Mouse (Mus musculus) gonadal fat pad, adult 2 months (tissue): Measurements from ENCODE around the gene Hist1h4i. TPM values are rescaled to one million over a fixed set of nuclear protein-coding genes. Genes with fewer than 3 reads are reported as not detected.
"Not testable (repeated sequence)": the region's sequence is repeated elsewhere in the genome, so short reads cannot be mapped to it uniquely, and the experiment has no call there.

Experiments used
- DNase-seq: peaks from one replicate; pipeline ENCODE4 v3.0.0-alpha.2; 2012; ENCODE audit warnings: low read depth
- polyA plus RNA-seq: library from polyadenylated mRNA; depleted of rRNA; stranded (reverse); fragments of >200 nt; gene quantifications from 2 replicates; pipeline ENCODE4 v1.2.3, GENCODE M21; 2012

The Hist1h4i gene
- polyA plus RNA-seq, 1 experiment = 10.7 TPM

DNA sequence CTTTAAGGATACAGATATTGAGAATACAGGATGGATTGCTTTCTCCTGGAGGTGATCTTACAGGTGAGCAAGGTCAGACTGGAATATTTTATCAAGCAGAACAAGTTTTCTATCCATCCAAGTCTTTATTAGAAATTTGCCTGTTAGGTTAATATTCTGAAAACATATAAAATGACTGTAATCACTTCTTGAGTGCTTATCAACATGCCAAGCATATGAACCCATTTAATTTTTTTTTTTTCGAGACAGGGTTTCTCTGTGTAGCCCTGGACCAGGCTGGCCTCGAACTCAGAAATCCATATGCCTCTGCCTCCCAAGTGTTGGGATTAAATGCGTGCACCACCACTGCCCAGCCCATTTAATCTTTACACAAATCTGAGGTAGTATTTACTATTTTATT, 4.2 kb downstream of the Hist1h4i start:
- no peak for DNase-seq

DNA sequence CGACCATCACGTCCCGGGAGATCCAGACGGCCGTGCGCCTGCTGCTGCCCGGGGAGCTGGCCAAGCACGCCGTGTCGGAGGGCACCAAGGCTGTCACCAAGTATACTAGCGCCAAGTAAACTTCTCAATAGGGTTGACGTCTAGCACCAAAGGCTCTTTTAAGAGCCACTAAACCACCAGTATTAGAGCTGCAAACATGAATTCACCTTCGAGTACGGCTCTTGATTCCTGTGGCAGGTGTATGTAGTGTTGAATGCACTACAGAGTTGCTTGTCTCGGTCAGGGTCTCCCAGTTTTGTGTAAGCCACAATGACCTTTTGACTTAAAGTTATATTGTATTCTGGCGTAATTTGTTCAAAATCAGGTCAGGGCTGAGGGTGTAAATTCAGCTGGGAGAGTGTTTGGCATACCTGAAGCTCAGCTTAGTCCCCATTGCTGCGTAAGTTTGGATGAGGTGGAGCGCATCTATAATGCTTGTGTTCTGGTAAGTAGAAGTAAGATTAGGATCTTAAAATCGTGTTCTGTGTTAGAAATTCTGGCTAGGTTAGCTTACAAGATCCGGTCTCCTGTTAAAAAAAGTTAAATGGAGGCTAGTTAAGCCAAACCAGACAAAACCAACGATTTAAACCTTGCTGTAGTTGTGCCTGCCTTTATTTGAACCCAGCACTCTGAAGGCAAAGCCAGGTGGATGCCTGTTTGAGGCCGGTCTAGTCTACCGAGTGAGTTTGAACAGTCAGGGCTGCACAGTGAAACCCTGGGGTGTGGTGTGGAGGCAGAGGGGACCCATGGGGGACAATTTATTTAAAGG, 4.8 kb downstream of the Hist1h4i start:
- DNase-seq = no peak

DNA sequence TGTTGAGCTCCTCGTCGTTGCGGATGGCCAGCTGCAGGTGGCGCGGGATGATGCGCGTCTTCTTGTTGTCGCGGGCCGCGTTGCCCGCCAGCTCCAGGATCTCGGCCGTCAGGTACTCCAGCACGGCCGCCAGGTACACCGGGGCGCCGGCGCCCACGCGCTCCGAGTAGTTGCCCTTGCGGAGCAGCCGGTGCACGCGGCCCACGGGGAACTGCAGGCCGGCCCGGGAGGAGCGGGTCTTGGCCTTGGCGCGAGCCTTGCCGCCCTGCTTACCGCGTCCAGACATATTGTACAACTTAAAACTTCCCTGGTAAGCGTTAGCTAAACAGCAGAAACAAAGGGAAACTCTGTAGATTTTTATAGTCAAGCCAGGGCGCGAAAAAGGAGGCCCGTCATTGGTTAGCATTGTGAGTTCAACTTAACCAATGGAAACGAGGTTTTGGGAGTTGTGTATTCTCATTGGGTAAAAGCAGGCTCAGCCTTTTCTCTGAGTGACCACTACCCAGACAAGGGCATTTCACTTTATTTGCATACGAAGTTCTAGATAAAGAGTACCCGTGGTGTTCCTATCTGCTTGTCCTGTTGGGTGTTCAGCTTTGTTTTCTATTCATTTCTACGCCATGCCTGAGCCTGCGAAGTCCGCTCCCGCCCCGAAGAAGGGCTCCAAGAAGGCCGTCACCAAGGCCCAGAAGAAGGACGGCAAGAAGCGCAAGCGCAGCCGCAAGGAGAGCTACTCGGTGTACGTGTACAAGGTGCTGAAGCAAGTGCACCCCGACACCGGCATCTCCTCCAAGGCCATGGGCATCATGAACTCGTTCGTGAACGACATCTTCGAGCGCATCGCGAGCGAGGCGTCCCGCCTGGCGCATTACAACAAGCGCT, 5.7 kb downstream of the Hist1h4i start, which contains the start of the genes Hist1h2ah and Hist1h2bk:
Gene Hist1h2ah, minus strand, starts transcription at position 302 of the 882 bp plus-strand sequence.
Gene Hist1h2bk, plus strand, starts transcription at position 604 of the 882 bp plus-strand sequence.
- not testable (repeated sequence) for DNase-seq

DNA sequence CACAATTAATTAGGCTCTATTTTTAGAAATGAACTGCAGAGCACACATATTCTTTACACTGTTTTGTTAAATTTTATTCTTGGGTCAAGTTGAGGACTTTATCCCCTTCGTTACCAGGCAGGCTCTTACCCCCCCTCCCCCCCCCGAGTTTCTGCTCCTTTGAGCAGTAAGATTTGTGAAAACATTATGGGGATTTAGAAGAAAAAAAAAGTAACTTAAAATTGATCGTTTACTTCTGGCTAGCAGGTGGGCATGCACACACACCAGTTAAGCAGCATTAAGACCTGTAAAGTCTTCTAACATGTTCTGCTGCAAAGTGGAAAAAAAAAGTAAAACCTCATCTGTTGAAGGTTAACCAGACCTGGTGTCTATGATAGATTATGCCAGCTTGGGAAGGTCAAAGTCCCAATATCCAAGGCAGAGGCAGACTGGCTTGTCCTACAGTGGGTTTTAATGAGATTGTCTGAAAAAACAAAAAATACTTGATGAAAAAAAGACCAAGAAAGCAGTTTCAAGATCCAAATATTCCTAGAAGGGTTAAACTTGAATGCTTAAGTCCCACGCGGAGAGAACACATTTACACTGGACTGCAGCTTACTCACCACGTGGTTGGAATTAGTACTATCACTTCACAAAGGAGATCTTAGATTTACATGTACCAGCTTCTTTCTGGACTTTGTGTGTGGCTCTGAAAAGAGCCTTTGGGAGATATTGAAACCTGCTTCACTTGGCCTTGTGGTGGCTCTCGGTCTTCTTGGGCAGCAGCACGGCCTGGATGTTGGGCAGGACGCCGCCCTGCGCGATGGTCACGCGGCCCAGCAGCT, 6.5 kb downstream of the Hist1h4i start:
- DNase-seq = no peak

DNA sequence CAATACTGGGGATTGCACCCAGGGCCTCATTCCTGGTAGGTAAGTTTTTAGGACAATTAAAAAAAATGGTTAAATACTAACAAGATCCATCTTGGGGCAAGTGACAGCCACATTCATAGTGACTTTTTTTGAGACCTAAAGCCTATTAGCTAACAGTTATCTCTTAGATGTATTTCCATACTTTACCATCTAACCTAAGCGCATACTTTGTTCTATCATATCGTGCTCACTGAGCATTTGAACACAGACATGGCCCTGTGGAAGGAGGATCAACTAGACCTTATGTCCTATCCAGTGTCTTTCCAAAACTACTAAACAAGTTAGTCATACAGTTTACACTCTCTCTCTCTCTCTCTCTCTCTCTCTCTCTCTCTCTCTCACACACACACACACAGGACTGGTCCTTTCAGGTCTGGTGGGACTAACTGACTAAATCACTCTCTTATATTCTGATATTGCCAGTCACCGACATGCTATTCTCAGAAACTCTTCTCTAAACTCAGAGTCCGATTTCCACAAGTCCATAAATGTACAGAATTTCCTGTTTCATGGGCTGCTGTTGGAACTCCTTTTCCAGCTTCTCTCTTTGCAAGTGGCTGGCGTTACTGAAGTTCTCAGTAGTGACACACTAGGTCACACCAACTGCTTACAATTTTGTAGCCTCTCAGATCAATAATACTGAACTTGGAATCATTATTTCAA, 7.3 kb downstream of the Hist1h4i start:
- no peak for DNase-seq

DNA sequence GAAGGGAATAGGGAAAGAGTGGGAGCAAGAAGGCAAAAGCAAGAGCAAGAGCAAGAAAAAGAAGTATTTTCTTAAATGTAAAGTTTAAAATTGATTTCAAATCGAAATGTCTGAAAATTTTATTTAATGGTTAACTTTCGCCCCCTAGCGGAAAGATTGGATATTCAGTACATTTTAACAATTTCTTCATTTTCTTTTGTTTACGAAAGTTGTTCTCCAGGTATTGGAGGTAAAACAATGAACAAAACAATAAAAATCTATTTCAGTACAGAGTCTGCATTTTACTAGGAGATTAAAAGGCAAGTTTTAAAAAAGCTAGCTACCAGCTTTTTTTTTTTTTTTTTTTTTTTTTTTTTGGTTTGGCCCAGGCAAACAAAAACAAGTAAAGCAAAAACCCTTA, 10.7 kb downstream of the Hist1h4i start:
- DNase-seq = no peak

DNA sequence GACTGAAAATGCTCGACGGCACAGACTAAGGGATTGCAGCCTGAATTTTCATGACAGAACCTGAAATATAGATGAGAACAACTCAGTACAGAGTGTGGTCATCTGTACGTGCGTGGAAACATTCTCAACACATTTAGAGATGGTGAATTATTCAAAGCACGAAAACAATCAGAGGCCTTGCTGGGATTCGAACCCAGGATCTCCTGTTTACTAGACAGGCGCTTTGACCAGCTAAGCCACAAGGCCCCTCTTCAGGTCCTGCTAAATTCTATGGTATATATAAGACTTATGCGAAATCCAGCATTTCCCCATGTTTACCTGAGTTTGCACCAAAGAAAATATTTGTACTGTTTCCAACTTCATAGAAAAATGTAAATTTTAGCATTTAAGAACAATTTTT, 11.2 kb downstream of the Hist1h4i start:
- DNase-seq = no peak

DNA sequence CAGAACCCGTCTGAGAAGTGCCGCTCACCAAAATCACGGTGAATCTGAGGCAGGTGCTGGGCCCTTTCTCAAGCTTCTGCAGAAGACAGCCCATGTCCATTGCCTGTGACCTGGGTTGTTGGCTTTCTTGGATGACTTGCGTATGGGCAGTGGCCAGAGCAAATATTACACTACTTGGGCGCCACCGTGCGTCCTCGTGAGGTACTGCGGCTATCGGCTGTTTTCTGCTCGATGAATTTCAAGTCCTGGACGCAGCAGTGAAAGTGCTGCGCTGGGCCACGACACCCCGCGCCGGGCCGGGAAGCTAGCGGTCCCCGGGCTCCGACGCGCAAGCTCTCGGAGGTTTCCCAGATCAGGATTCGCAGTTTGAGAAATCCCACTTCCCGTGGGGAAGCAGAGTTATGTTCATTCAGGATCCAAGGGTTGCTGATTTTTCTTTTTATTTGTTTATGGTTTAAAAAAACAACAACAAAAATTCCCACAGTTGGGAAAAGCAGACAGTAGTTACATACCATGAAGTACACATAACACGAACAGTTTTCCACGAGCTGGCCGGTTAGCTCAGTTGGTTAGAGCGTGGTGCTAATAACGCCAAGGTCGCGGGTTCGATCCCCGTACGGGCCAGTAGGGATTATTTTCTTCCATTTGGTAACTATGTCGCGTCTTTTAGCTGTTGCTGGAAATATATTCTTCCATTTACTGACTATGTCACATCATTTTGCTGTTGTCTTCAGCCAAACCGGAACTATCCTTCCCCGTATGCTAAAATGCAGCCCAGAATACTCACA, 12.3 kb downstream of the Hist1h4i start:
- no peak for DNase-seq

DNA sequence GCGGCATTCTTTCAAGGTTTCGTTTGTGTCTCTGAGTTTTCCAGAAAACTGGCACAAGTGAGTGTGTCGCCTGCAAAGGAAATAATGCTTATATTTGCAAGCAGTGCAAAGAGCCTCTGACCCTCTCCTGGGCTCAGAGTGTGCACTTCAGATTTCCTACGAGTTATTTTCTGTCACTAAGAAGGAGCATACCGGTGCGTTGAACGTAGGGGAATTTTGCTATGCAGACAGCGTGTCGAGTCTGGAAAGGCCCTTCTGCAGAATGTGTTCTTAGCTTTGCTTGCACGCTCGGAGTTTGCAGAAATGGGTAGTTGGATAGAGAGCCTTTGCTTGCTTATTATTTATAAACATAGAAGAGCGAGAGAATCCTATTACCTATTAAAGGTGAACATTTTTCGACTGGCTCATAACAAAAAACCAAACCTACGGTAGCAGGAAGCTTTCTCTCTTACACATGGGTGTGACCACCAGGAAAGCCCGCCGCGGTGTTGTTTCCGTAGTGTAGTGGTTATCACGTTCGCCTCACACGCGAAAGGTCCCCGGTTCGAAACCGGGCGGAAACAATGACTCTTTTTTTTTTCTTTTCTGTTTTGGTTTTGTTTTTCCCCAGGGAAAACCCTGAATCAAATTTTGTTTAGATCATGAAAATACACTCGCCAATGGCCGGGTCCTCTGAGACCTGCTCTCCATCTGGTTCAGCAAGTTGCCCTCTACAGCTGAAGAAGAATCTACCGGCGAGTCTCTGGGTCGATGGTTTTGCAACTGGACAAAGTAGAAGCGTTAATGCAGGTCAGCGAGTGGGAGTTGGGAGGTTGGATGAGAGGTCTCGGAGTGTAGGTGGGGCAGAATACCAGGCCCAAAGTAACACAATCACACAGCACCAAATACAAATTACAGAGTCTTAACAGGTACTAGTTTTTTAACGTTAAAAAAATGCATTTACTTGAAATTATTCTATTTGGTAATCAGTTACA, 14.8 kb downstream of the Hist1h4i start:
- no peak for DNase-seq

DNA sequence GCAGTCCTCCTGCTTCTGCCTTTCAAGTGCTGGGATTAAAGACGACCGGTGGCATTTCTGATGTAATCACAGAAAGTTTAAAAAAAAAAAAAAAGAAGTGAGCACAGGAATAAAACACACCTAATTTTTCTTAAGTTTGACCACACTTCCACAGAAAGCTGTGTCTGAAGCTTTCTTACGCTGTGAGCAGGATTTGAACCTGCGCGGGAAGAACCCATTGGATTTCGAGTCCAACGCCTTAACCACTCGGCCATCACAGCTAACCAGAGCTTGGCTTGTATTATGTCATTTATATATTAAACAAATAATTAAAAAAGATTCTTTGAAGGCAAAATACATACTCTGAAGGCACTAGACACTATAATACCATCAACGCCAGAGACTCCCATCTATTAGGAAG, 18.9 kb downstream of the Hist1h4i start:
- DNase-seq = no peak

DNA sequence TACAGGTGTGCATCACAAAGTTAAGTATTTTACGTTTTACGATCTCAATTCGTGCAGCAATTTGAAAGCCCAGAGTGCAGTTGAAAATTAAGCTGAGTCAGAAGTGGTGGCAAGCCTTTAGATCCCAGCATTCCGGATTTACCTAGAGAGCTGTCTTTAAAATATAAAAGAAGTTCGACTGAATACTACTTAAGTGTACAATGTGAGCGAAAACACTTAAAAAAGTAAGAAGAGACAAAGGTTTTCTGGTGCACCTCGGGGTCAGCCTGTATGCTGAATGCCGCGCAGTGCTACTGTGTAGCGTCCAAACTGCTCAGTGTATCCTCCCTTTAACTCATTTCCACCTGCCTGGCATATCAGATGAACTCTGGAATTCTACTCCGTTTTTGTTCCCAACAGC, 19.6 kb downstream of the Hist1h4i start:
- DNase-seq = no peak

DNA sequence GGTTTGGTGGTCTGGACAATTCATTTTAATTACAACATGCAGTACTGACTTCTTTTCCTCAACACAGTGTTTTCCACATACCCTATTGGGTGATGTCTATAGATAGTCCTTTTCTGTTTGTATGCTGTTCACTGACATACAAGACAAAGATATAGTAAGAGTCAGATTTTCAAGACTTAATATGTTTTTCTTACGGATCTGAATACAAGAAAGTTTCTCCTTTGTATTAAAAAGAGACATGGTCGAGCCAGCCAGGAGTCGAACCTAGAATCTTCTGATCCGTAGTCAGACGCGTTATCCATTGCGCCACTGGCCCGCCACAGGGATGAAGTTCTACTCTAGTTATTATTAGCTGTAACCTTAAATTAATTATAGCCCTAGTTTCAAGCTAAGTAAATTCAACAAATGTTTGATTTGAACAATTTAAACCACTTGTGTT, 20.2 kb downstream of the Hist1h4i start:
- DNase-seq = no peak

DNA sequence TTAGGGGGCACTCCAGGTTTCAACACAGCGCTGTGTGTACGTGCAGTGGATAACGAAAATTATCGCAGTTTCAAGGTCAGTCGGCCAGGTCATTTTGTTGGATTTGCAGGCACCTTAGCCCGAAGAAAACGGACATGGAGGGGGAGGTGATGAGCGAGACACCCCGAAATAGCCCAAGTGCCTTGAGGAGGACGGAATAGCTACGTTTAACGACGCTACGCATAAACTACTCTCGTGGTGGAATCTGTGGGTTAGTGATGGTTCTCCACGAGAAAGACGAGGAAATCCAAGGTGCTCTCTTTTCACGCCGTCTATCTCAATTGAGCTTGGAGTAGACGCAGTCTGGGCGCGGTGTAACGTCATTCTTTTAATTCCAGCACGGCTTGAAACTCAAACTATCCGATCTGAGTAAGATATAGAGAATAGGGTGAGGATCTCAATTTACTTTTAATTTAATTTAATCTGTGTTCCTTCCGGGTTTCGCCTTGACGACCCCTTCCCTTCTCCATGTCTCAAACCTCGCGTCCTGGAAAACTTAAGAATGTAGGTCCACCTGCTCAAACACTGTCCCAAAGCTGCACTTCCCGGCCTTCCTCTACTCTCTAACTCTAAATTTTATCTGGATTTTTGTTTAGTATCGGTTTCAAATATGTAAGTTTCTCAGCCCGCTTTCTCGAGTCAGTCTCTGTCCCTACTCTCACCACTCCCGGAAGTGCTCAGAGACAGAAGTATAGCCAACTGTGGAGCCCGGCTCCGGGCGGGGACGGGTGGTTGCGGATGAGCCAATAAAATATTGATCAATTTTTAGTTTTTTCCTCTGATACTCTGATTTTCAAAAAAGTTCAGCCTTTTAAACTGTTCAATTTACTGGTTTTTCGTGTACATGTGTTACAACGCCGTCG, 21.0 kb downstream of the Hist1h4i start:
- no peak for DNase-seq

DNA sequence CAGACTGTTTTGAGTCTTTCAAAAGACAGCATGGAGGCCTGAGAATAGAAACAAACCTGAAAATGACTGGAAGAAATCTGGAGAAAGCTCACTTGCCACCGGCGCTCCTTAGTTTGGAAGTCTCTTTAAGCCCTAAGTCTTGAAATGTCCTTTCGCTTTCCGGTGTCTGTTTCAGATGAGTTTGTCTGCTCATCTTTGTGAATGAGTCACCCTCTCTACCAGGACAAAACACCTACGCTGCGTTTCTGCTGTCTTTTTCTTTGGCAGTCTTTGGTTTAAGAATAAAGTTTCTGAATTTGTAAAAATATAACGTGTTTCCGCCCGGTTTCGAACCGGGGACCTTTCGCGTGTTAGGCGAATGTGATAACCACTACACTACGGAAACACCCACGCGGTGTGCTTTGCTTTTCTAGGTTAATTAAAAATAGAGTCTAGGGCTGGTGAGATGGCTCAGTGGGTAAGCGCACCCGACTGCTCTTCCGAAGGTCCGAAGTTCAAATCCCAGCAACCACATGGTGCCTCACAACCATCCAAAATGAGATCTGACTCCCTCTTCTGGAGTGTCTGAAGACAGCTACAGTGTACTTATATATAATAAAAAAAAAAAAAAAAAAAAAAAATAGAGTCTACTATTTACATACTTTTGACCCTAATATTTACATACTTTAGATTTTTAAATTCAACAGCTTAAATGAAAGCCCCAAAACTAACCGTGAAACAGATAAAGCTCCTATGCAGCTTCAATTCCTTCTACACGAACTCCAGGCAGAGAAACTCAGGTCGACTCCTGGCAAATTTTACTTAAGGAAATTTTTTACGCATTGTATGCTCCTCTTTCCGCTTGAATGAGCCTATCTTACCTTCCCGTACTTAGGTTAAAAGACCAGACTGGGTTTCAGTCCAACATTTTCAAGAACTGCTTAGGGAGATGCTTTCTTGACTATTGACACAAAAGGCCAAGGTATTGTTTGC, 25.4 kb downstream of the Hist1h4i start:
- DNase-seq = no peak

DNA sequence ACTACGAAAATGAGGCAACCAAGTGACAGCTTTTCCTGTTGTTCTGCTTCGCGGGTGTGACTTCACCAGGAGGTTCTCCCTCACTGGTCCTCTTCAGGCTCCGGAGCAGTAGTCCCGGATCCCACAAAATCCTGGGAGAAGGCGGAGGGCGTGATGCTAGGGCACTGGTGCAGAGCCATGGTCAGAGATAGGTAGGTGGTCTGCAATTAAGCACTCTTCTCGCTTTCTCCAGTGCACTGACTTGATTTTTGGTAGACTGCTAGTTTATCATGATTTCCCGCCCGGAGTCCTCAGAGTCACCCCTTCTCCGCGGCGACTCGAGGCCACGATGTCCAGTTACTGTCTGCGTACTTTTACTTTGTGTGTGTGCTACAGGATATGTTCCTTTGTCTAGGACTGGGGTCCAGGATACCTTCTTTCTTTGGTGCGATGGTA, 26.7 kb downstream of the Hist1h4i start:
- DNase-seq = no peak

DNA sequence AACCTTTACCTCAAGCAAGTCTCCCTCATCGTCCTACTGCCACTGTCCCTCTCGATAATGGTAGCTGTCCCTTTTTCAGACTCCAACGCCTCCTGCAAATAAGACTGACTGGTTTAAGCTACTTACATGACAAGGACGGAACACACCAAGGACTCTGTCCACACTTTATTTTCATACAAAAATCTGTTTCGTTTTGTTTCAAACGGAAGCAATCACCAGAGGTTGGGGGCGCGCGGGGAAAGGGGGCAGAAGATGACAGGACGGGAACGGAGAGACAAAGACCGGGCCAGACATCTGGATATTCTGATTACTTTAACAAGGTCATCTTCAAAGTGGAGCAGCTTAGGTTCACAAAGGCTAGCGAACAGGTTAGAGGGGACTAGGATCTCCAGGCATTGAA, 27.4 kb downstream of the Hist1h4i start:
- DNase-seq = no peak

DNA sequence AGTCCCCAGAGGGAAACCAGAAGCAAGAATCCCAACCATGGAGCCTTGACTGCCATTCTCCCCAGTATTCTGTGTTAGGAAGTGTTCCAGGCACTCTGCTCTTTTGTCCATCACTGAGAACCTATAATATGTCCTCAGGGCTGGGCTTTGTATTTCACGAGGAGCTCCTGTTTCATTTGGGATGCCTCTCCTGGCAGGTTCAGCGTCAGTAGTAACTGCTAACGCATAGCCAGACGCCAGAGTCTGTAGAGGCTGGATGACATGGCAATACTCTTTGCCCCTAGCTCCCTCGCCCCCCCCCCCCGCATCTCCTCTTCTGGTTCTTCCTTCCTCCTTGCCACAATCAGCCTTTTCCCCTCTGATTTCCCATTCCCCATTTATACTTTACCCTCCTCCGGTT, 31.5 kb downstream of the Hist1h4i start, which contains the start of gene Prss16:
Gene Prss16, minus strand, starts transcription at position 101 of the 400 bp plus-strand sequence.
- DNase-seq = no peak
